24 mouse cellular contexts compared by ENCODE assay signal in the genomic region with DNA sequence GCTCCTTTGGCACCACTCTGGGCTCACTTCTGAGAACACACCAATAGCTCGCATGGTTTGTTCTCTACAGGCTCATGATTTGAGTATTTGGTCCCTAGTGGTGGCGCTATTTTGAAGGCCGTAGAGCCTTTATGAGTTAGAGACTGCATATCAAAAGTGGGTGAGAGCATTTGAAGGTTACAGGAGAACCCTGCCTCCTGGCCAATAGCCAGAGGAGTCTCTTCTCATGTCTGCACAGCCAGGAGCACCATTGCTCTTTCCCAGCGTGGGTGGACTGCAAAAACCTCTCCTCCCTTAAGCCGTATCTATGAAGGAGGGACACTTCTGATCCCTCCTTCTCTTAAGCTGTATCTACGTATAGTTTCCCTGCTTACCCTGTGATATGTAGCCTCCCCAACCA.
"Had no signal": no experiment of that assay in that cellular context is flagged by ENCODE, and none has a peak within 500 bp of the region (broad histone marks: within the 10 kb centered on the region; RNA-seq: fewer than 3 reads in every experiment).

No protein-coding gene starts in this region.

- DNase-seq: gastrocnemius, postnatal 10 days; gastrocnemius, postnatal 25 days; heart, adult 18-20 months; heart, postnatal 10 days; kidney, adult 11 months; kidney, adult 2 months; kidney, adult 9 months; kidney, postnatal 14 days; kidney, postnatal 36 days; layer of hippocampus, adult 9-11 months; layer of hippocampus, postnatal 36 days; left cerebral cortex, postnatal 4 days had no signal

- H3K9ac ChIP-seq: heart, embryonic 12.5 days; hindbrain, embryonic 13.5 days; hindbrain, embryonic 15.5 days; kidney, embryonic 15.5 days; limb, embryonic 13.5 days; limb, embryonic 15.5 days; liver, embryonic 12.5 days; liver, embryonic 14.5 days had no signal

- H3K4me3 ChIP-seq: heart, embryonic 10.5 days; heart, embryonic 12.5 days; hindbrain, embryonic 13.5 days; hindbrain, embryonic 15.5 days; kidney, embryonic 15.5 days; limb, embryonic 13.5 days; limb, embryonic 15.5 days; liver, embryonic 12.5 days had no signal

- ATAC-seq: hindbrain, postnatal 0 days; intestine, embryonic 16.5 days; liver, embryonic 12.5 days had no signal

- H3K9me3 ChIP-seq: heart, embryonic 10.5 days; heart, embryonic 12.5 days; hindbrain, embryonic 13.5 days; hindbrain, embryonic 15.5 days; kidney, embryonic 15.5 days; limb, embryonic 13.5 days; limb, embryonic 15.5 days; liver, embryonic 12.5 days had no signal

- H3K4me2 ChIP-seq: heart, embryonic 12.5 days; hindbrain, embryonic 13.5 days; hindbrain, embryonic 15.5 days; kidney, embryonic 15.5 days; limb, embryonic 13.5 days; limb, embryonic 15.5 days; liver, embryonic 12.5 days had no signal

- H3K27me3 ChIP-seq: heart, embryonic 12.5 days; hindbrain, embryonic 13.5 days; hindbrain, embryonic 15.5 days; kidney, embryonic 15.5 days; limb, embryonic 13.5 days; limb, embryonic 15.5 days; liver, embryonic 12.5 days had no signal

- H3K4me1 ChIP-seq: hindbrain, embryonic 13.5 days; hindbrain, embryonic 15.5 days; limb, embryonic 15.5 days; liver, embryonic 12.5 days had no signal

- H3K27ac ChIP-seq: heart, embryonic 10.5 days; hindbrain, embryonic 13.5 days; hindbrain, embryonic 15.5 days; hindbrain, postnatal 0 days; kidney, embryonic 15.5 days; kidney, postnatal 0 days; limb, embryonic 13.5 days; limb, embryonic 15.5 days; liver, embryonic 12.5 days; liver, embryonic 14.5 days had no signal
